Mouse (Mus musculus) gastrocnemius, postnatal 4 days (tissue): ENCODE data around the gene Atp5d. TPM values are rescaled to one million over a fixed set of nuclear protein-coding genes. Genes with fewer than 3 reads are reported as not detected.
A peak's percentile ranks its signal among the peaks of the same experiment; 100 is the strongest.

ENCODE experiments used
- DNase-seq, 2 experiments: peaks; one replicate each; pipeline ENCODE4 v3.0.0; 2021 to 2022; ENCODE audit warnings: low spot score in 2 of 2, mixed read lengths in 2 of 2
- total RNA-seq, 2 experiments: library from RNA; stranded (reverse); gene quantifications; 2 replicates each; pipeline ENCODE4 v1.2.3; 2021

Atp5d gene
- total RNA-seq, 2 experiments from 2014 or later, result 522 to 564 TPM

DNA sequence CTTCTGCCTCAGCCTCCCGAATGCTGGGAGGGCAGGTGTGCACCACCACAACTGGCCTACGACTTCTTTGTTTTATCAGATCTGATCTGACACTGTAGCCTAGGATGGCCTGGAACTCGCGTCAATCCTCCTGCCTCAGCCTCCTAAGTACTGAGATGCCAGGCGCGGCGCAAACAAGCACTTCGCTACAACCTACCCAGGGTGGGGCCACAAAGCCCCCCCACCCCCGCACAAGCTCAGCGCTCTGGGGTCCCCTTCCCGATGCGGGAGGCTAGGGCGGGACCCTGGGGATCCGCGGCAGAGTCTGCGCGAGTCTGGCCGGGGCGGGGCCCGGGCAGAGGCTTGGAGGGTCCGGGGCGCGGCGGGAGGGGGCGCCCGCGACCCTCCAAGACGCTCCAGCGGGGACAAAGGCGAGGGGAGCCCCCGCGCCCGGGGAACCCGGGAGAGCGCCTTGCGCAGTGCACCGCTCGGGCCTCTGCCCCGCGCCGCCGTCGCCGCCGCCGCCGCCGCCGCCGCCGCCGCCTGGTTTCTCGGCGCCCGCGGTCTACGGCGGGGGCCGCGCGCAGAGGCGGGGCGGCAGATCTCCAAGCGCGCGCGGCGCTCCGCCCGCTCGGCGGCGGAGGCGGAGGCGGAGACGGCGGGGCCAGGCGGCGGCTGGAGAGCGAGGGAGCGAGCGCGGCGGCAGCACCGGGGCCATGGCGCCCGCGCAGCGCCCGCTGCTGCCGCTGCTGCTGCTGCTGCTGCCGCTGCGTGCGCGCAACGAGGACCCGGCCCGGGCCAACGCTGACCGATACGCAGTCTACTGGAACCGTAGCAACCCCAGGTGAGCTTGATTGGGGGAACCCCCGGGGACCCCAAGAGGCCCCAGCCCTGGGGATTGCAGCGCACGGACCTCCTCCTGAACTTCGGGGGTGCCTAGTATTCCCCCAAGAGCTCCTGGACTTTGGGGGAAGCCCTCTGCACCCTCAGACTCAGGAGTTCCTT is 40.9 kb downstream of the Atp5d start, which contains the start of gene Efna2:
Efna2 (plus strand) TSS at position 415 of the 984 bp plus-strand sequence.
- no peak for DNase-seq

DNA sequence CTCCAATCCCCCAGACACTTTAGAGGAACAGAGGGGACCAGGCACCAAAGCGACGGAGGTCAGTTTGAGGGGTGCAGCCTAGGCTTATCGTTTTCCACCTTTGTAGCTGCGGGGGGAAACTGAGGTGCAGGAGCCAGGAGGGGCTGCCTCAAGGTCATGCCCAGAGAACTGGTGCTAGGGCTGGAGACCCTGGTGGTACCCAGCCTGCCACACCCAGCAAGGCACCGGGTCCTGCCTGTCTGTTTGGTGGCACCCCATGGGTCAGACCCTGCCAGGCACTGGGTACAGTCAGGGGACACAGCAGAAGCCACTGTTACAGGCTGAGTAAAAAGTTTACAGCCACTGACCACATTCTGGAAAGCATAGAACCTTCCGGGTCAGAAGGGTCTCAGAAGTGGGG is 41.9 kb downstream of the Atp5d start:
- no peak for DNase-seq

DNA sequence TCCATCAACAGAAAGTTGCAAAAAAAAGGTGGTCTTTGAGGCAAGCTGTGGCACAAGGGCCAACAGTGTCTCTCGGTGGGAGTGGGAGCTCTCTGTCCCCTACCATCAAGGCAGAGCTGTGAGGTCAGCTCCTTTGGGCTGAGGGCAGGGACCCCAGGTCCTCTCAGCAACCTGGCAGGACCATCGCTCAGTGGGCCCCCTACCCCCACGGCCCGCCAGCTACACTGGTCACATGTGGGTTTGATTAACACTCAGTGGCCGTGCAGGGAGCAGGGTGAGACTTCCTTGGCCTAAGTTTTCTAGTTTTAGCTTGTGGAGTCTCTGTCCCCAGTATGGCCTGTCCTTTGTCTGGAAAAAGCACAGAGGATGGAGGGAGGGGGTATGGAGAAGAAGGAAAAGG is 42.4 kb downstream of the Atp5d start:
- no peak for DNase-seq

DNA sequence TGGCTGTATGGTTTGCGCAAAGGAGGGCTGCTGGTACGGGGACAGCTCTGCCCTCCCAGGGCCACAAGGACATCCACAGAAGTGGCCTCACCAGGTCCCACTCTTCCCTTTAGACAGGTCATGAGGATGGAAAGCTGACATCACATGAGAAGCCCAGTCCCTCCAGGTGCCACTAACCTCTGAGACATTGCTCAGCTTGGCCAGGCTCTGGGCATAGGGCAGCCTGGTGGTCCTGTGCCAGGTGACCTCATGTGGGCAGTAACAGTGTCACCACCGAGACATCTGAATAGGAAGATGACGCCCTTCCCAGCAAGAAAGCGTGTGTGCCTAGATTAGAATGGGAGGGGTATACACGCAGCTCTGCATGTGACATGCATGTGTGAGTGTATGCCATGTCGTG is 44.1 kb downstream of the Atp5d start:
- DNase-seq, result no peak

DNA sequence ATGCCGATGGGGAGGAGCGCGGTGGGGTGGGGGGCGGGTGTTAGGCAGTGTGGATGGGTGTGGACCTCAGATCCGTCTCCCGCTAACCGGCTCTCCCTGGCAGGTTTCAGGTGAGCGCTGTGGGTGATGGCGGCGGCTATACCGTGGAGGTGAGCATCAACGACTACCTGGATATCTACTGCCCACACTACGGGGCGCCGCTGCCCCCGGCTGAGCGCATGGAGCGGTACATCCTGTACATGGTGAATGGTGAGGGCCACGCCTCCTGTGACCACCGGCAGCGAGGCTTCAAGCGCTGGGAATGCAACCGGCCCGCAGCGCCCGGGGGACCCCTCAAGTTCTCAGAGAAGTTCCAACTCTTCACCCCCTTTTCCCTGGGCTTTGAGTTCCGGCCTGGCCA is 48.2 kb downstream of the Atp5d start:
- DNase-seq, result no peak

DNA sequence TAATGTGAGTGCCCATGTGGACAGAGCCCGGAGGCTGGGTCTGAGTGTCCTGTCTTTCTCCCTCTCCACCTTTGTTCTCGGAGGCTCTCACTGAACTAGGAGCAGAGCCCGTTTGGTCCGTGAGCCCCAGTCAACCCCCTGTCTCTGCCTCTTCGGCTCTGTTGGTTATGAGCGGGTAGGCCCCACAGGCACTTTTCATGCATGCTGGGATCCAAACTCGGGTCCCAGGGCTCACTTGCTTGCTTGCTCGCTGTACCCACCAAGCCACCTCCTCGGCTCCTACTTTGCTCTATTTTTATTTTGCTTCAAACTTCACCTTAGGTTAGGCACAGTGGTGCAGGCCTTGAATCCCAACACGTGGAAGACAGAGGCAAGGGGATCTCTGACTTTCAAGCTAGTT is 49.3 kb downstream of the Atp5d start:
- no peak for DNase-seq

DNA sequence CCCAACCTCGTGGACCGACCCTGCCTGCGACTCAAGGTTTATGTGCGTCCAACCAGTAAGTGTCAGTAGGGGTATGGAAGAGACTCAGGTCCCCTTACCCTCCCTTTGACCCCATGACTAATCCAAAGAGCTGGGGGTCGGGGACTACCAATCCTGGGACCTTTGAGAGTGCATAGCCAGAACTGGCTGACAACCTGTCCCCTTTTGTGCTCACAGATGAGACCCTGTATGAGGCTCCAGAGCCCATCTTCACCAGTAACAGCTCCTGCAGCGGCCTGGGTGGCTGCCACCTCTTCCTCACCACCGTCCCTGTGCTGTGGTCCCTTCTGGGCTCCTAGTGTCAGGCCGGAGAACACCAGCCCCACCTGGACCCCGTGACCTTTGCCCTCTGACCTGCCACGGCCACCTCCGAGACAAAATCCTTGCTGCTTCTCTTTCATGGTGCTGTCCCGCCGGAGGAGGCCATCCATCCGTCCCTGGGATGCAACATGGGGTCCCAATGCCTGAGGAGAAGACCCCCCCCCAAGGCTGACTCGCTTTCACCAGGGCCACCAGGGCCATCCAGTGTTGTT is 50.1 kb downstream of the Atp5d start:
- no peak for DNase-seq

DNA sequence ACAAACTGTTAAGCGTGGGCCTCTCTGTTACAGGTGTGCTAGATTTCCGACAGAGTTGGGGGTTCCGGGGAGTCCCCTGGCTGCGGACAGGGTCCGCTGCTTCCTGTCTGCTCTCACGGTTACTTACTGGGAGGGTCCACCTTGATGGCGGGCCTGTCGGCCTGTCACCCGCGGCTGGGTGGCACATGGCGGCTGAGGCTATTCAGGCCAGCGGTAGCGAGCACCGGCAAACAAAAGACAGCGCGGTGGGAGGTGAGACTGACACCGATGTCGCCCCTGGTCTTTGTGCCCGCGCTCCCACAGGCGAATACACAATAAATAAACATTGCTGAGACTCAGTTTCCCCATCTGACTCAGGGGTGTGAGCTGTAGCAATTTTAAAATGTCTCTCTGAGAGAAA is 51.6 kb downstream of the Atp5d start:
- no peak for DNase-seq

DNA sequence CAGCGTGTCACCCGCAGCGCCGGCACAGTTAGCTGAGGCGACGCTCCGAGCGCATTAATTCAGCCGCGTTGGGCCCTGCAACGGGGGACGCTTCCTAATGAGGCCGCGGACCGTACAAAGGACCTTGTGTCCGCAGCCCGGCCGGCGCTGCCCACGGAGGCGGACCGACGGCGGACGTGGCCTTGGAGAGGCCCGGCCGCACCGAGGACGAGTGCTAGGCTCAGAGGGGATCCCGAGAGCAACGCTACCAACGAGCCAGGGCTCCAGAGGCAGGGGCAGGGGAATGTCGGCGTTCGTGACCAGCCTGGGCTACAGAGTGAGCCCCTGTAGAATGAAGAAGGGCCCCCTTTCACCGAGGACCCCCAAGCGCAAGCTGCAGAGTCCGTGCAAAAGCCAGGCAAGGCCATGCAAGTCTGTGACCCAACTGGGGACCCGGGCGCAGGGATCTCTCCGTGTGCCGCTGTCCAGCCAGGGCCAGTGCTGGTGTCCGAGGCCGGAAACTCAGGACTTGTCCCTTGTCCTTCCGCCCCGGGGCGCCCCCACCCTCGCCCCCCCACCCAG is 52.1 kb downstream of the Atp5d start:
- DNase-seq, result peak in 1 of 2 experiments; percentile 52

DNA sequence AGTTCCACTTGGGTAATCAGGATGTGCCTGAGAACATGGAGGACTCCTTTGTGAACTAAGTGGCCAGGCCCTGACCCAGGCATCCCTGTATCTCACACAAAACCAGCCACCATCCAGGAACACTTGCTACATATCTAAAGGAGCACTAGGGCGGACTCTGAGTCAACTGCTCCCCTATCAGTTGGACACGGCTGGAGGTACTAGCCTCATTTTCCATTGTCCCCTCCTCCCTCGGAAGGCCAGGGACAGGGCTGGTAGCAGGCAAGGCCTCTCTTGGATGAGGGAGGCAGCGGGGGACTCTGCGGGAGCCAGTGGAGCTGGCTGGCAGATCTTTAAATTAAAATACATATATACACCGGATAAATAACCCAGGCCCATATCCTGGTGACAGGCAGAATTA is 55.5 kb downstream of the Atp5d start:
- no peak for DNase-seq

DNA sequence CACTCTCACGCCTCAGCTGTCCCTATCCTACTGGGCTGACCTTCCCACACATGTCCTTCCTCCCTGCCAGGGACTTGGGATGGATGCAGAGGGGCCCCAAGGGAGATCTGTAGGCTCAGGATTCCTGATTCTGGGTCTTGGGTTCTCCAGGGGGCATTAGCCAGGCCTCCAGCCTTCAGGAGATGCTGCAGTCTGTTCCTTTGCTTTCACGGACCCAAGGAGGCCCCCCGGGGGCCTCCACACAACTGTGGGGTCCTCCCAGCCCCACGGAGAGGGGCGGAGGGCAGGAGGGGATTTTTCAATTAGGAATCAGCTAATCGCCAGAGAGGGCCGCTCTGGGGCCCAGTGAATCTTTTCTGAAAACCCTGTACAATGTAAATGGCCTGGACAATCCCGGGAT is 56.0 kb downstream of the Atp5d start:
- DNase-seq, result no peak

Other genes starting within 250 kb of the Atp5d start
- 100 to 1,000 TPM in 1 of 2 experiments, 10 to 100 TPM in 1; 85.8 to 154 TPM for gene Cfd, start 247.8 kb upstream of the Atp5d start, total RNA-seq
- gene Med16, start 229.7 kb upstream of the Atp5d start, total RNA-seq, result 10 to 100 TPM; 39.4 to 41.1 TPM
- not detected for gene Gm26602, start 227.8 kb upstream of the Atp5d start, total RNA-seq
- gene Kiss1r, start 221.7 kb upstream of the Atp5d start, total RNA-seq, result under 1 TPM; 0.41 to 0.56 TPM
- 100 to 1,000 TPM in 1 of 2 experiments, 10 to 100 TPM in 1; 97.9 to 102 TPM for gene R3hdm4, start 217.4 kb upstream of the Atp5d start, total RNA-seq
- gene Arid3a, start 211.6 kb upstream of the Atp5d start, total RNA-seq, result 1 to 10 TPM; 4.5 to 4.9 TPM
- 10 to 100 TPM; 27.7 to 28.3 TPM for gene Wdr18, start 178.5 kb upstream of the Atp5d start, total RNA-seq
- gene Grin3b, start 167.9 kb upstream of the Atp5d start, total RNA-seq, result under 1 TPM; 0.10 to 0.27 TPM
- 100 to 1,000 TPM; 109 to 119 TPM for gene Tmem259, start 154.3 kb upstream of the Atp5d start, total RNA-seq
- gene Cnn2, start 150.0 kb upstream of the Atp5d start, total RNA-seq, result 10 to 100 TPM; 51.0 to 55.0 TPM
- 1 to 10 TPM; 4.8 to 4.9 TPM for gene Abca7, start 142.1 kb upstream of the Atp5d start, total RNA-seq
- 1 to 10 TPM; 4.0 to 4.7 TPM for gene Arhgap45, start 122.0 kb upstream of the Atp5d start, total RNA-seq
- gene Polr2e, start 98.8 kb upstream of the Atp5d start, total RNA-seq, result 10 to 100 TPM; 77.3 to 77.7 TPM
- gene Gpx4, start 91.5 kb upstream of the Atp5d start, total RNA-seq, result 100 to 1,000 TPM; 339 to 434 TPM
- gene Sbno2, start 33.1 kb upstream of the Atp5d start, total RNA-seq, result 10 to 100 TPM; 13.0 to 13.6 TPM
- gene Stk11, start 22.8 kb upstream of the Atp5d start, total RNA-seq, result 100 to 1,000 TPM; 116 to 125 TPM
- gene Cbarp, start 2.2 kb downstream of the Atp5d start, total RNA-seq, result 1 to 10 TPM; 2.2 to 2.7 TPM
- gene Midn, start 9.6 kb downstream of the Atp5d start, total RNA-seq, result 10 to 100 TPM; 67.7 to 74.0 TPM
- 100 to 1,000 TPM; 107 to 153 TPM for gene Cirbp, start 27.4 kb downstream of the Atp5d start, total RNA-seq
- 1 to 10 TPM; 3.4 to 3.8 TPM for gene 1600002K03Rik, start 34.3 kb downstream of the Atp5d start, total RNA-seq
- gene Efna2, start 40.9 kb downstream of the Atp5d start, total RNA-seq, result 1 to 10 TPM; 3.5 to 3.7 TPM
- 10 to 100 TPM; 61.3 to 61.5 TPM for gene Mum1, start 87.8 kb downstream of the Atp5d start, total RNA-seq
- gene Ndufs7, start 110.5 kb downstream of the Atp5d start, total RNA-seq, result 100 to 1,000 TPM; 327 to 331 TPM
- 100 to 1,000 TPM; 446 to 545 TPM for gene Gamt, start 122.4 kb downstream of the Atp5d start, total RNA-seq
- 100 to 1,000 TPM in 1 of 2 experiments, 10 to 100 TPM in 1; 98.9 to 112 TPM for gene Dazap1, start 122.9 kb downstream of the Atp5d start, total RNA-seq
- 1,000 to 10,000 TPM; 1,165 to 1,300 TPM for gene Rps15, start 153.8 kb downstream of the Atp5d start, total RNA-seq
- gene Apc2, start 157.3 kb downstream of the Atp5d start, total RNA-seq, result 1 to 10 TPM in 1 of 2 experiments, under 1 TPM in 1; 0.73 to 2.1 TPM
- 10 to 100 TPM; 16.7 to 17.6 TPM for gene 2310011J03Rik, start 181.9 kb downstream of the Atp5d start, total RNA-seq
- 1 to 10 TPM; 1.0 to 1.5 TPM for gene Pcsk4, start 190.9 kb downstream of the Atp5d start, total RNA-seq
- 1 to 10 TPM; 2.7 to 4.1 TPM for gene Reep6, start 191.3 kb downstream of the Atp5d start, total RNA-seq
- 10 to 100 TPM; 15.5 to 16.5 TPM for gene Adamtsl5, start 209.8 kb downstream of the Atp5d start, total RNA-seq
- gene Plk5, start 217.8 kb downstream of the Atp5d start, total RNA-seq, result under 1 TPM in 1 of 2 experiments, not detected in 1; 0.34 TPM
- gene Mex3d, start 249.0 kb downstream of the Atp5d start, total RNA-seq, result 10 to 100 TPM; 17.8 to 18.9 TPM